Mouse (Mus musculus) neural tube, embryonic 10.5 days (tissue): ENCODE measurements at regions not wholly inside any gene's neighbourhood (a gene's known extent, or its start where the extent isn't known, plus 50 kb on each side); places are given as distances from the start of the nearest gene placed in this dataset.

Experiments
- DNase-seq: peaks from one replicate; pipeline ENCODE4 v3.0.0-alpha.2; 2017; ENCODE audit warnings: low spot score; ENCODE audit errors: extremely low spot score

- DNase-seq: no peak
Observed at GRCm38 (mm10) chr15:67750582-67750981, 1249.9 kb upstream of the Lrrc6 start.

- DNase-seq: no peak
Observed at GRCm38 (mm10) chr15:67743332-67743731, 1242.6 kb upstream of the Lrrc6 start.

GRCm38 (mm10) chr15:67732988-67733387 is 1232.3 kb upstream of the Lrrc6 start:
- no peak for DNase-seq

GRCm38 (mm10) chr15:67729492-67729891 is 1228.8 kb upstream of the Lrrc6 start:
- DNase-seq: no peak

- DNase-seq: no peak
Observed at GRCm38 (mm10) chr15:67725239-67725638, 1224.5 kb upstream of the Lrrc6 start.

GRCm38 (mm10) chr15:67714203-67714602 is 1213.5 kb upstream of the Lrrc6 start:
- DNase-seq: no peak

- DNase-seq: no peak
Observed at GRCm38 (mm10) chr15:67686140-67686539, 1185.4 kb upstream of the Lrrc6 start.

- DNase-seq: no peak
Observed at GRCm38 (mm10) chr15:67673276-67673675, 1172.6 kb upstream of the Lrrc6 start.

GRCm38 (mm10) chr15:67636155-67636554 is 1135.4 kb upstream of the Lrrc6 start:
- no peak for DNase-seq

GRCm38 (mm10) chr15:67626704-67627287 is 1126.1 kb upstream of the Lrrc6 start:
- no peak for DNase-seq

- DNase-seq: no peak
Observed at GRCm38 (mm10) chr15:67611896-67612295, 1111.2 kb upstream of the Lrrc6 start.

GRCm38 (mm10) chr15:67598426-67598825 is 1097.7 kb upstream of the Lrrc6 start:
- DNase-seq: no peak

GRCm38 (mm10) chr15:67576581-67576980 is 1075.9 kb upstream of the Lrrc6 start:
- no peak for DNase-seq

GRCm38 (mm10) chr15:67571614-67572013 is 1070.9 kb upstream of the Lrrc6 start:
- DNase-seq: no peak

- no peak for DNase-seq
Observed at GRCm38 (mm10) chr15:67557304-67557703, 1056.6 kb upstream of the Lrrc6 start.

GRCm38 (mm10) chr15:67551911-67552310 is 1051.2 kb upstream of the Lrrc6 start:
- DNase-seq: no peak

- DNase-seq: no peak
Observed at GRCm38 (mm10) chr15:67546896-67547400, 1046.2 kb upstream of the Lrrc6 start.

GRCm38 (mm10) chr15:67545745-67546144 is 1045.0 kb upstream of the Lrrc6 start:
- no peak for DNase-seq

- no peak for DNase-seq
Observed at GRCm38 (mm10) chr15:67513722-67514121, 1013.0 kb upstream of the Lrrc6 start.

GRCm38 (mm10) chr15:67495001-67495658 is 994.4 kb upstream of the Lrrc6 start:
- DNase-seq: no peak

GRCm38 (mm10) chr15:67481733-67482132 is 981.0 kb upstream of the Lrrc6 start:
- DNase-seq: no peak

- DNase-seq: no peak
Observed at GRCm38 (mm10) chr15:67474325-67474724, 973.6 kb upstream of the Lrrc6 start.

- no peak for DNase-seq
Observed at GRCm38 (mm10) chr15:67472979-67473378, 972.3 kb upstream of the Lrrc6 start.
